Mouse (Mus musculus) testis, adult 2 months (tissue): Measurements from ENCODE around the gene Kdr. TPM values are rescaled to one million over a fixed set of nuclear protein-coding genes. Genes with fewer than 3 reads are reported as not detected.

Experiments used
- H3K27ac ChIP-seq: fragments of 200-500 bp; 2 replicates; pipeline ENCODE4 v1.5.1; 2012; ENCODE audit warnings: low read depth, low read length; ENCODE audit not compliant: control insufficient read depth, insufficient read depth
- H3K27me3 ChIP-seq: fragments of 200-500 bp; 2 replicates; pipeline ENCODE4 v1.6.1; 2012; ENCODE audit warnings: mild to moderate bottlenecking, low read length, moderate library complexity; ENCODE audit not compliant: control insufficient read depth, insufficient read depth
- H3K36me3 ChIP-seq: fragments of 200-500 bp; 2 replicates; pipeline ENCODE4 v1.6.1; 2012; ENCODE audit warnings: mild to moderate bottlenecking, low read length; ENCODE audit not compliant: control insufficient read depth, insufficient read depth
- H3K4me1 ChIP-seq: fragments of 200-500 bp; 2 replicates; pipeline ENCODE4 v1.6.1; 2012; ENCODE audit warnings: low read length; ENCODE audit not compliant: control insufficient read depth, insufficient read depth
- H3K4me3 ChIP-seq: fragments of 200-500 bp; 2 replicates; pipeline ENCODE4 v1.5.1; 2012; ENCODE audit warnings: low read depth, mild to moderate bottlenecking, low read length, moderate library complexity, mixed read lengths; ENCODE audit not compliant: control insufficient read depth
- CTCF ChIP-seq: fragments of 200-500 bp; IDR thresholded peaks from 2 replicates; pipeline ENCODE4 v1.5.1; 2012; ENCODE audit warnings: low read depth, mild to moderate bottlenecking, inconsistent platforms, low read length, moderate library complexity; ENCODE audit not compliant: control insufficient read depth, insufficient read depth, insufficient replicate concordance
- POLR2A ChIP-seq: fragments of 200-500 bp; IDR thresholded peaks from 2 replicates; pipeline ENCODE4 v1.6.1; 2012; ENCODE audit warnings: low read depth, mild to moderate bottlenecking, inconsistent platforms, low read length, moderate library complexity; ENCODE audit not compliant: control insufficient read depth
- polyA plus RNA-seq: library from polyadenylated mRNA; depleted of rRNA; stranded (reverse); fragments of >200 nt; gene quantifications from 2 replicates; pipeline ENCODE4 v1.2.3, GENCODE M21; 2012; rRNA removed

The Kdr gene
- polyA plus RNA-seq, 1 experiment = 1.3 TPM

DNA sequence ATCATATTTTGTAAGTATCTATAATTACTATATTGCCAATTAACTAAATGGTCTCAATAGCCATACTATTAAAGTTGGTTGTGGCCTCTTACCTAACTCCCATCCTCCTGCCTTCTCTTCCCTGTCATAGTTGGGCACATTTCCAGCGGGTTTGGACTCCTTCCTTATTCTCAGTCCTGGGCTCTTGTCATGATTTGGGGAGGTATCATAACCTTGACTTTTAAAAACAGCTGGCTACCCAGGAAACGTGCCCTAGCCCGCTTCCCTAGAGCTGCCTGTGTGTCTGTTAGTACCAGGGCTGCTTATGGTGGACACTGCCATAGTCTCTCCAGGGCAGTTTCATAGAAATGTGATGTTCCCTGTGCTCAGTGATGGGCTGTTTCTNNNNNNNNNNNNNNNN lies 82.9 kb downstream of the Kdr start:
- Histone ChIP-seq H3K27ac (no peak overlapping the region), H3K4me1 (no peaks in the 10 kb centered on the region; the same call in 1 of the 2 replicates)

DNA sequence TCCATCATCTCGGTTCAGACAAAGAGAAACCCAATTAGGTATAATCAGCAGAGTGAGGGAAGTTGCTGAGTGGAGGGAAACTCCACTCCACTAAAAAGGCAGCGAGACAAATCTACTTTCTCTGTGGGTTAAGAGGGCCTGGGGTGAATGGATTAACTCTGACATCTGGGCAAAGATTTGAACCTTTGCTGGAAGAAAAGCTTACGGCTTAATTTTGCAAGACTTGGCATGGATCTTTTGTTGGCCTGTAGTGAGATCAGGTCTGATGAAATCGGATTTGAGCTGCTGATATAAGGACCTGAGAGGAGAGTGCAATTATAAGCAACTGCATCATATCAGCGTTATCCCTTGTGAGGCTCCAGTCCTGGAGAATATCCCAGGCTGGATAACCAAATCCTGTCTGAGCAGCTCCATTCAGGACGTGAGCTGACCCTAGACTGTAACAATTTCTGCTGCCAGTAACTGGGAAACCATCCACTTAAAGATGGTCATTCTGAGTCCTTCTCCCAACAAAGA lies 85.2 kb downstream of the Kdr start:
- Histone ChIP-seq H3K27ac (no peak overlapping the region), H3K36me3 (no peaks in the 10 kb centered on the region), H3K4me1 (no peaks in the 10 kb centered on the region), H3K4me3 (no peak overlapping the region), H3K27me3 (no peaks in the 10 kb centered on the region)
- TF ChIP-seq CTCF = no peak

More for the DNA sequence above, 82.9 kb downstream of the Kdr start:
- Histone ChIP-seq H3K27me3 (no peaks in the 10 kb centered on the region), H3K36me3 (no peaks in the 10 kb centered on the region), H3K4me3 (no peak overlapping the region)
- TF ChIP-seq POLR2A = no peak
- no peak for TF ChIP-seq CTCF

Other genes starting within 250 kb of the Kdr start
- gene Srd5a3, start 161.8 kb upstream of the Kdr start, polyA plus RNA-seq = 7.8 and 11.7 TPM in 2 replicates
- gene Tmem165, start 205.4 kb upstream of the Kdr start, polyA plus RNA-seq = 25.8 and 28.9 TPM in 2 replicates